Mouse (Mus musculus): ENCODE results near the gene Cdk11b.

DNA sequence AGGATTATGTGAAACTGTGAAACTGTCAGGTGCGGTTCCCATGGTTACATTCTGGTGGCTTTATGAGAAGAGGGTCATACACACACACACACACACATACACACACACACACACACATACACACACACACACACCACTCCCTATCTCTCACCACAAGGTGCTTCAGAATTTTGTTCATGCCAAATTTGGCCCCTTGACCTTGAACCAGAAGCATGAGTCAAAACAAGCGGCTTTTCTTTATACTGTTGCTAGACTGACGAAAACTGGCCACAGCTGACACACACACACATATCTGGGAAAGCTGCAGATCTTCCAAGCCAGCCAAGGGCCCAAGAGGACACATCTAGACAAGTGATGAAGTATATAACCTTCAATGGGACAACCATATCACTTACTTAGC lies 28.9 kb upstream of the Cdk11b start:
- no peak for TF ChIP-seq POLR2A (IDR thresholded peaks at IDR 0.05; ENCODE audit: low read depth, low read length)
- no peak for TF ChIP-seq CTCF (conservative IDR thresholded peaks at IDR 0.05 in 1 of 2, IDR thresholded peaks at IDR 0.05 in 1 of 2; ENCODE audit: low read depth in 2 of 2, low read length in 2 of 2)
- TF ChIP-seq MXI1 (IDR thresholded peaks at IDR 0.05; ENCODE audit: low read depth, low read length): no peak
- no peak for TF ChIP-seq EP300 (IDR thresholded peaks at IDR 0.05; ENCODE audit: low read length)
- TF ChIP-seq USF1 (IDR thresholded peaks at IDR 0.05; ENCODE audit: low read depth, low read length): no peak

Measured in CH12.LX (cell line).